Mouse (Mus musculus): ENCODE measurements at regions not wholly inside any gene's neighbourhood (a gene's known extent, or its start where the extent isn't known, plus 50 kb on each side); places are given as distances from the start of the nearest gene placed in this dataset.

GRCm38 (mm10) chr1:146955688-146956214, 461.2 kb downstream of the Brinp3 start:
- WGBS, result 88% methylated on average over 5 of the region's 5 CpGs
- no peaks in the 10 kb centered on the region for H3K36me3 ChIP-seq (ENCODE audit: control insufficient read depth, insufficient read depth, low read length)
- no peak overlapping the region for H3K9ac ChIP-seq (ENCODE audit: low read depth, low read length)

DNA sequence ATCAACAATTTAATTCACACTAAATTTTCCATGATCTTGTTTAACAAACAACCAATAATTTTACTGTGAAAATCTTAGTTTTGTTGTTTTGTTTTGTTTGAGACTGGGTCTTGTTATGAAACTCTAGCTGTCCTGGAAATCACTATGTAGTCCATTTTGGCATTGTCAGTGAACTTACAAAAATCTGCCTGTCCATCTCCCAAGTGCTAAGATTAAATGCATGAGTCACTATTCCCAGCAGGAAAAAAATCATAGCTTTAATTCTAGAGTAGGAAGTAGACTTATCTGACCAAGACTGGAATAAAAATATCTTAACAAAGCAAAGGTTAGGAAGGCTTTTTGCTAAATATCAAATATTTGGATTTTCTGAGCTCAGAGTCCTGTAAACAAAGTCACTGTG, 461.8 kb downstream of the Brinp3 start:
- no peak overlapping the region for H3K9ac ChIP-seq (ENCODE audit: low read depth, low read length)
- no peak for DNase-seq (ENCODE audit: extremely low read depth, low read depth, low spot score)
- no peaks in the 10 kb centered on the region for H3K4me1 ChIP-seq (ENCODE audit: control insufficient read depth, insufficient read depth, low read length)
- H3K79me2 ChIP-seq (ENCODE audit: control insufficient read depth, insufficient read depth, low read length), result no peaks in the 10 kb centered on the region
- H3K27me3 ChIP-seq (ENCODE audit: control insufficient read depth, insufficient read depth, low read length), result no peaks in the 10 kb centered on the region
- H3K4me3 ChIP-seq (ENCODE audit: insufficient read depth, low read depth, low read length), result no peak overlapping the region
- no peaks in the 10 kb centered on the region for H3K36me3 ChIP-seq (ENCODE audit: control insufficient read depth, insufficient read depth, low read length)
- no peak overlapping the region for H3K27ac ChIP-seq (replicated peaks; ENCODE audit: insufficient read depth, low read depth, low read length)
- TF ChIP-seq POLR2A (IDR thresholded peaks at IDR 0.05; ENCODE audit: extremely low read depth, insufficient read depth, low read length) (no peak), CTCF (IDR thresholded peaks at IDR 0.05; ENCODE audit: low read depth, low read length) (no peak)

More at GRCm38 (mm10) chr1:146955688-146956214, 461.2 kb downstream of the Brinp3 start:
- no peak overlapping the region for H3K27ac ChIP-seq (replicated peaks; ENCODE audit: insufficient read depth, low read depth, low read length)
- H3K4me3 ChIP-seq (ENCODE audit: insufficient read depth, low read depth, low read length), result no peak overlapping the region
- H3K27me3 ChIP-seq (ENCODE audit: control insufficient read depth, insufficient read depth, low read length), result no peaks in the 10 kb centered on the region
- no peak for TF ChIP-seq CTCF (IDR thresholded peaks at IDR 0.05; ENCODE audit: low read depth, low read length)
- TF ChIP-seq POLR2A (IDR thresholded peaks at IDR 0.05; ENCODE audit: extremely low read depth, insufficient read depth, low read length), result no peak
- DNase-seq (ENCODE audit: extremely low read depth, low read depth, low spot score), result no peak
- H3K79me2 ChIP-seq (ENCODE audit: control insufficient read depth, insufficient read depth, low read length), result no peaks in the 10 kb centered on the region
- H3K4me1 ChIP-seq (ENCODE audit: control insufficient read depth, insufficient read depth, low read length), result no peaks in the 10 kb centered on the region

DNA sequence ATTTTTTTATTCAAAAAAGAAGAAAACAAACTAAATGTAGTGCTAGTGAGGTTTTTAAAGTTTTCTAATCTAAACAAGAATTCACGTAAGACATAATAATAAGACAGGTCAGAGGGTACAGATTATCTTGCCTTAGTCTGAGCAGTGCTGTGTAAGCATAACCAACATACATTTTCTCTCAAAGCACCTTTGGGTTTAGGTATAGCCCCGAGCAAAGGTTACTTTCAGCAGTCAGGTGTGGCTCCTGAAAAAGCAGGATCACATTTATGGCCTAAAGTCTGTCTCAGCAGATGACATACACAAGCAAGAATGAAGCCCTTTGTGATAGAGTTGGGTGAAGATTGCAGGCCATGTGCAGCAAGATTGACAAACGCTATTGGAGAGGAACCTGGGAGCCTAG, 465.9 kb downstream of the Brinp3 start:
- WGBS, result 78% methylated on average over 3 of the region's 3 CpGs
- no peaks in the 10 kb centered on the region for H3K36me3 ChIP-seq (ENCODE audit: control insufficient read depth, insufficient read depth, low read length)
- TF ChIP-seq CTCF (IDR thresholded peaks at IDR 0.05; ENCODE audit: low read depth, low read length) (no peak), POLR2A (IDR thresholded peaks at IDR 0.05; ENCODE audit: extremely low read depth, insufficient read depth, low read length) (no peak)

DNA sequence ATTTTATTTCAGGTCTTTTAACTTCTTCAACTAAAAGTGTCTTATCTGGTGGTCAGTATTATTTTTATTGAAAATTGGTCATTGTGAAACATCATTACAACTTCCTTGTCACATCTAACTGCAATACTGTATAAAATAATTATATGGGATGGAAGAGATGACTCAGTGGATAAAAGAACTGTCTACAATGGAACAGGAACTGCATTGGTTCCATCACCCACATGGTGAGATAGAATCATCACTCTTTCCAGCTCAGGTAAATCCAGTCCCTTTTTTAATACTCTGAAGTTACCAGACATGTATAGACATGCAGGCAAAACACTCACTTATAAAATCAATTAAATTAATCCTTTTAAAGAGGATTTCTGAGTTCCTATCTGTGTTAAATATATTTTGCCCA, 473.0 kb downstream of the Brinp3 start:
- TF ChIP-seq CTCF (IDR thresholded peaks at IDR 0.05; ENCODE audit: low read depth, low read length) (no peak), POLR2A (IDR thresholded peaks at IDR 0.05; ENCODE audit: extremely low read depth, insufficient read depth, low read length) (no peak)
- H3K4me1 ChIP-seq (ENCODE audit: control insufficient read depth, insufficient read depth, low read length), result no peaks in the 10 kb centered on the region
- H3K27me3 ChIP-seq (ENCODE audit: control insufficient read depth, insufficient read depth, low read length), result no peaks in the 10 kb centered on the region

More for the DNA sequence above, 465.9 kb downstream of the Brinp3 start:
- no peak overlapping the region for H3K4me3 ChIP-seq (ENCODE audit: insufficient read depth, low read depth, low read length)
- H3K79me2 ChIP-seq (ENCODE audit: control insufficient read depth, insufficient read depth, low read length), result no peaks in the 10 kb centered on the region
- H3K9ac ChIP-seq (ENCODE audit: low read depth, low read length), result no peak overlapping the region
- DNase-seq (ENCODE audit: extremely low read depth, low read depth, low spot score), result no peak
- H3K4me1 ChIP-seq (ENCODE audit: control insufficient read depth, insufficient read depth, low read length), result no peaks in the 10 kb centered on the region
- no peaks in the 10 kb centered on the region for H3K27me3 ChIP-seq (ENCODE audit: control insufficient read depth, insufficient read depth, low read length)
- H3K27ac ChIP-seq (replicated peaks; ENCODE audit: insufficient read depth, low read depth, low read length), result no peak overlapping the region

GRCm38 (mm10) chr1:146967993-146968392, 473.4 kb downstream of the Brinp3 start:
- no peaks in the 10 kb centered on the region for H3K27me3 ChIP-seq (ENCODE audit: control insufficient read depth, insufficient read depth, low read length)
- 44% methylated on average over 2 of the region's 2 CpGs for WGBS
- TF ChIP-seq POLR2A (IDR thresholded peaks at IDR 0.05; ENCODE audit: extremely low read depth, insufficient read depth, low read length), result no peak
- TF ChIP-seq CTCF (IDR thresholded peaks at IDR 0.05; ENCODE audit: low read depth, low read length), result no peak
- DNase-seq (ENCODE audit: extremely low read depth, low read depth, low spot score), result peak; percentile 31
- H3K79me2 ChIP-seq (ENCODE audit: control insufficient read depth, insufficient read depth, low read length), result no peaks in the 10 kb centered on the region
- no peak overlapping the region for H3K27ac ChIP-seq (replicated peaks; ENCODE audit: insufficient read depth, low read depth, low read length)
- no peak overlapping the region for H3K9ac ChIP-seq (ENCODE audit: low read depth, low read length)
- H3K36me3 ChIP-seq (ENCODE audit: control insufficient read depth, insufficient read depth, low read length), result no peaks in the 10 kb centered on the region
- H3K4me1 ChIP-seq (ENCODE audit: control insufficient read depth, insufficient read depth, low read length), result no peaks in the 10 kb centered on the region
- no peak overlapping the region for H3K4me3 ChIP-seq (ENCODE audit: insufficient read depth, low read depth, low read length)

More for the DNA sequence above, 473.0 kb downstream of the Brinp3 start:
- Histone ChIP-seq H3K9ac (ENCODE audit: low read depth, low read length) (no peak overlapping the region), H3K79me2 (ENCODE audit: control insufficient read depth, insufficient read depth, low read length) (no peaks in the 10 kb centered on the region), H3K27ac (replicated peaks; ENCODE audit: insufficient read depth, low read depth, low read length) (no peak overlapping the region), H3K36me3 (ENCODE audit: control insufficient read depth, insufficient read depth, low read length) (no peaks in the 10 kb centered on the region), H3K4me3 (ENCODE audit: insufficient read depth, low read depth, low read length) (no peak overlapping the region)
- DNase-seq (ENCODE audit: extremely low read depth, low read depth, low spot score), result no peak

DNA sequence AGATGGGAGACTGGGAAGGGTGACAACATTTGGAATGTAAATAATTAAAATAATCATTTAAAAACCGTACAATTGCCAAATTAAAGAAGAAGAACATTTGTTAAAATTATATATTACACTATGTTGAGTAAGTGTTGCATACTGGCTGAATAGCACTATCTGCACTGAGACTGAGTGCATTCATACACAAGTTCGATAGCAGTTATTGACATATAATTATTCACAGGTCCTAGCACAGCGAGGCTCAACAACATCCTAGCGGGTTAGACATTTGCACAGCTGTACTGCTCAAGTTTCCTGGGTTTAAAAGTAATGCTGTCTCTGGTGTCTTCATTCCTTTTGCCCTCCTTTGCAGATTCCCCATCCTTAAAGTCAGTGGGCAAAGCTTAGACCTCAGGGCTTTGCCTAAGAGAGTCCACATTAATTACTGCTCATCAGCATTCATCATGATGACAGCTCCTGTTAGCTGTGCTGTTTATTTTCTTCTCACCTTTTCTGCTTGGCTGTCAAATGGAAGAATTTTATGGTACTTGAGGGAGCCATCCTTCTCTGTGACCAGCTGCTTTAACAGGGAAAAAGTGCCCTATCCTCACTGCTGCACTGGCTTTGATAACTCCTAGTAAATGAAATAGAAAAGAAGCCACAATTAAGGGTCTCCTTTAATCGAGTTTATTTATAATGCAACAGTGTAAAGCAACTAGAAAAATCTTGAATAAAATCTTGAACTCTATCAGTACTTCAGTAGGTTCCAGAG, 489.1 kb downstream of the Brinp3 start:
- no peaks in the 10 kb centered on the region for H3K4me1 ChIP-seq (ENCODE audit: control insufficient read depth, insufficient read depth, low read length)
- no peak for TF ChIP-seq CTCF (IDR thresholded peaks at IDR 0.05; ENCODE audit: low read depth, low read length)
- TF ChIP-seq POLR2A (IDR thresholded peaks at IDR 0.05; ENCODE audit: extremely low read depth, insufficient read depth, low read length), result no peak
- 73% methylated on average over 5 of the region's 5 CpGs for WGBS
- H3K36me3 ChIP-seq (ENCODE audit: control insufficient read depth, insufficient read depth, low read length), result no peaks in the 10 kb centered on the region
- H3K9ac ChIP-seq (ENCODE audit: low read depth, low read length), result no peak overlapping the region
- DNase-seq (ENCODE audit: extremely low read depth, low read depth, low spot score), result no peak
- H3K79me2 ChIP-seq (ENCODE audit: control insufficient read depth, insufficient read depth, low read length), result no peaks in the 10 kb centered on the region
- H3K27ac ChIP-seq (replicated peaks; ENCODE audit: insufficient read depth, low read depth, low read length), result no peak overlapping the region
- H3K4me3 ChIP-seq (ENCODE audit: insufficient read depth, low read depth, low read length), result no peak overlapping the region
- H3K27me3 ChIP-seq (ENCODE audit: control insufficient read depth, insufficient read depth, low read length), result no peaks in the 10 kb centered on the region

Data from liver, adult 2 months (tissue).